Mouse (Mus musculus): ENCODE data around the gene Cyp2c68.
"Not testable (repeated sequence)": the region's sequence is repeated elsewhere in the genome, so short reads cannot be mapped to it uniquely, and the experiment has no call there.

- not testable (repeated sequence) for TF ChIP-seq CTCF (IDR thresholded peaks at IDR 0.05; ENCODE audit: extremely low read depth, insufficient read length, insufficient replicate concordance, low read depth, low read length); POLR2A (IDR thresholded peaks at IDR 0.05; ENCODE audit: low read depth, low read length)
Measured at GRCm38 (mm10) chr19:39711116-39711515, 29.7 kb downstream of the Cyp2c68 start.

All from small intestine, adult 2 months (tissue).